Mouse (Mus musculus) hindbrain, embryonic 11.5 days (tissue): ENCODE measurements around the gene Ivl. TPM values are rescaled to one million over a fixed set of nuclear protein-coding genes. Genes with fewer than 3 reads are reported as not detected.
A peak's percentile ranks its signal among the peaks of the same experiment; 100 is the strongest.

ENCODE experiments used
- ATAC-seq: fragments of 200-750 bp; cut with Nextera tagmentation; 2 replicates; pipeline ENCODE4 v1.8.0; 2017; ENCODE audit warnings: mild to moderate bottlenecking, moderate TSS enrichment, moderate library complexity; ENCODE audit not compliant: low FRiP score
- DNase-seq: peaks from one replicate; pipeline ENCODE4 v3.0.0-alpha.2; 2015; ENCODE audit warnings: low spot score
- H3K27ac ChIP-seq: fragments of 300-500 bp; sonication (generic); 2 replicates; pipeline ENCODE4 v1.5.1; 2014; ENCODE audit warnings: mild to moderate bottlenecking, low read depth, low read length
- H3K27me3 ChIP-seq: fragments of 300-500 bp; sonication (generic); 2 replicates; pipeline ENCODE4 v1.6.1; 2014; ENCODE audit warnings: mild to moderate bottlenecking, low read length, moderate library complexity, mixed read lengths; ENCODE audit not compliant: control insufficient read depth, insufficient read depth
- H3K36me3 ChIP-seq: fragments of 300-500 bp; sonication (generic); 2 replicates; pipeline ENCODE4 v1.6.1; 2014; ENCODE audit warnings: mild to moderate bottlenecking, low read length, moderate library complexity, mixed read lengths; ENCODE audit not compliant: control insufficient read depth, insufficient read depth
- H3K4me1 ChIP-seq: fragments of 300-500 bp; sonication (generic); replicated peaks from 2 replicates; pipeline ENCODE4 v1.6.1; 2014; ENCODE audit warnings: low read length, mixed read lengths; ENCODE audit not compliant: control insufficient read depth, insufficient read depth
- H3K4me2 ChIP-seq: fragments of 300-500 bp; sonication (generic); replicated peaks from 2 replicates; pipeline ENCODE4 v1.6.1; 2014; ENCODE audit warnings: mild to moderate bottlenecking, low read depth, low read length
- H3K4me3 ChIP-seq: fragments of 300-500 bp; sonication (generic); 2 replicates; pipeline ENCODE4 v1.5.1; 2014; ENCODE audit warnings: low read depth, low read length
- H3K9ac ChIP-seq: fragments of 300-500 bp; sonication (generic); 2 replicates; pipeline ENCODE4 v1.6.1; 2014; ENCODE audit warnings: low read depth, low read length
- H3K9me3 ChIP-seq: fragments of 300-500 bp; sonication (generic); 2 replicates; pipeline ENCODE4 v1.6.1; 2016; ENCODE audit warnings: low read length; ENCODE audit not compliant: control insufficient read depth
- WGBS: fragments of 180-500 bp; shearing (Covaris S2); extraction: QIAGEN DNeasy Blood & Tissue Kit; methylation state at CpG from one replicate; pipeline ENCODE4 v1.1.7; 2014; 5-methylcytosine and 5-hydroxymethylcytosine counted together
- polyA plus RNA-seq: library from polyadenylated mRNA; unstranded; fragments of >200 nt; fragmentation: Nextera tagmentation; extraction: Ambion mirVana; gene quantifications from 2 replicates; pipeline ENCODE4 v1.2.1, GENCODE M21; 2014

Gene Ivl
- polyA plus RNA-seq, 1 experiment from 2014 or later: not detected

- Histone ChIP-seq H3K9me3 (no peaks in the 10 kb centered on the region), H3K27me3 (no peaks in the 10 kb centered on the region), H3K4me1 (no peaks in the 10 kb centered on the region), H3K27ac (no peak overlapping the region), H3K4me2 (no peak overlapping the region), H3K9ac (no peak overlapping the region), H3K4me3 (no peak overlapping the region), H3K36me3 (no peaks in the 10 kb centered on the region)
- no peak for DNase-seq
- 89% methylated on average over 3 of the region's 3 CpGs for WGBS
- ATAC-seq: no peak
Measured at GRCm38 (mm10) chr3:92587190-92587589, 13.7 kb upstream of the Ivl start.

- Histone ChIP-seq H3K9ac (no peak overlapping the region), H3K27me3 (no peaks in the 10 kb centered on the region), H3K4me1 (no peaks in the 10 kb centered on the region), H3K36me3 (no peaks in the 10 kb centered on the region), H3K9me3 (no peaks in the 10 kb centered on the region), H3K4me3 (no peak overlapping the region), H3K27ac (no peak overlapping the region), H3K4me2 (no peak overlapping the region)
- DNase-seq: no peak
- no peak for ATAC-seq
- 74% methylated on average over 1 of the region's 1 CpGs for WGBS
Measured at GRCm38 (mm10) chr3:92585055-92585454, 11.5 kb upstream of the Ivl start.

DNA sequence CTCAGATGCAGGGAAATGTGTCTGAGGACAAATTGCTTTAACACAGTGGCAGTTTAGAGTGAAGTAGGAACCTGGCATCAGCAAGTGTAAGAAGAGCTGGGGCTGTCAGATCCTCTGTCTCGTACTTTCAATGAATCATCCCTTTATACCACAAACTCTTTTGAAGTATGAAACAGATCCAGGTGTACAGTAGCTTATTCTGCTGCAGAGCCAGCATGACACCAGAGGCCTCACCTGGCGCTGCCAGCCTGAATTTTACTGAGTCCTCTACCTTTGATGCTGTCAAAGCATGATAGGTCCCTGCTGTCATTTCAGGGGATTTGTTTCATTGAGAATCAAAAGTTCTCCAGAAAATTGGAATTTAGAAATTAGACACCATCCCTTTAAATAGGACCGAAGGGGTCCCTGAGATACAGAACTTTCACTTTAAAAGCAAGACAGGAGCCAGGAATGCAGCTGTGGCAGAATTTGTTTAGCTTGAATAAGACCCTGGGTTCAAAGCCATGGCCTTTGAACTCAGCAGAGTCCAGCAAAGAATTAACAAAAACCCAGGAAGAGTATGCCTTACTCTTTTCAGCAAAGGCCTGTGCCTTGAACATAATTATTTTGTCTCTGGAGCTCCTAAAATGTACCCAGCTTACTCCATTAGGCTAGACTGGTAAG, 9.8 kb upstream of the Ivl start:
- no peak overlapping the region for H3K27ac ChIP-seq
- no peaks in the 10 kb centered on the region for H3K4me1 ChIP-seq
- no peak overlapping the region for H3K4me3 ChIP-seq
- ATAC-seq (no peak), DNase-seq (no peak)
- H3K9ac ChIP-seq: no peak overlapping the region
- no peaks in the 10 kb centered on the region for H3K27me3 ChIP-seq
- H3K9me3 ChIP-seq: no peaks in the 10 kb centered on the region
- no peak overlapping the region for H3K4me2 ChIP-seq
- 57% methylated on average over 3 of the region's 3 CpGs for WGBS
- H3K36me3 ChIP-seq: no peaks in the 10 kb centered on the region

DNA sequence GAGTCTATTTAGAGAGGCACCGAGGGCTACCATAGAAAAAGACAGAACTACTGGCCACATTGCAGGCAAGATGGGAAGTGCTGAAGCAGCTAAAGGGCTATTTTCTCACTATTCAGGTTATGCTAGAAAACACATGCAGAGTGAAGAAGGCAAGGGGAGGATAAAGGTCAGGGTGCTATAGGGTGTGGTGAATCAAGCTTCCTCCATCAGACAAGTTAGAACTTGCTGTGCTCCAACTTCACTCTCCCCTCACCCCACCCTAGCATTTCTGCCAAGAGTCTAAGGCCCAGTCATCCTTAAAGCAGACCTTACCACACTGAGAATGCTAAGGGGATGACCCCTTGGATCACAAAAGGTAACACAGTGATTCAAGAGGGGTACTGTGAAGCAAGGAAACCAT, 6.0 kb upstream of the Ivl start:
- 92% methylated on average over 1 of the region's 1 CpGs for WGBS
- Histone ChIP-seq H3K27me3 (no peaks in the 10 kb centered on the region), H3K4me1 (no peaks in the 10 kb centered on the region)

DNA sequence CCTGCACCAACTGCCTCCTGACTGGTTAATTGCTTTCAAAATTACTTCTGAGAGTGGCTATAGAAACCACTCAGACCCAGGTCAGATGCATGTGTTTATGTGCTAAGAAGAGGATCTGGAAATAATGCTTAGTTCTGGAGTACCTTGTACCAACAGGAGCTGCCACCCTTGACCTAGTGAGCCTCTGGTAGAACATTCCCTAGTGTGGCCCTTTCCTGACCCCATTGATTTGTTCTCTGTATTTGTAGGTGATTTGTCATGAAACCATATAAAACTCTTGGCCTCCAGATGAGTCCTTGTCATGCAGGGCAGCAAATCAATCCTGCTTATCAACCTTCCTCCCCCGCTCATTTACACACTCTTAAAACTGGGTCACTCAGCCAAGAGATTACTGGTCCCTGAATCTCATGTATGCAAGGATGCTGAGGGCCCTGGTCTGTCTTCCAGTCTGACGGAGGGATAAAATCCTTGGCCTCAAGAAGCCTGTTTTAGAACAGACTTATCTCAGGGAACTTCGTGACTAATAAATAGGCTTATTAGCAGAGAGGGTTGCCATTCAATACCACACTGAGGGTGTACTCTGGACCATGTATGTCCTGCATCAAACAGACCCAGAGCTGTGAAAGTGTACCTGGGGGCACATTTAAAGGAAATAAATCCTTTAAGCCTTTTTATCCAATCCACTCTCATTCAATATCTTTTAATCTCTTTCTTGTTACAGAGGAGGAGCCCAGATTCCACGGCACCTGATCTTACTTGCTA, 5.3 kb upstream of the Ivl start:
- Histone ChIP-seq H3K4me2 (no peak overlapping the region), H3K4me1 (no peaks in the 10 kb centered on the region), H3K36me3 (no peaks in the 10 kb centered on the region), H3K27ac (no peak overlapping the region), H3K27me3 (no peaks in the 10 kb centered on the region), H3K9ac (no peak overlapping the region), H3K4me3 (no peak overlapping the region), H3K9me3 (no peaks in the 10 kb centered on the region)
- DNase-seq (no peak), ATAC-seq (0 out of 2 replicates have a peak, but pooled peaks have one; percentile 30)
- 86% methylated on average over 4 of the region's 4 CpGs for WGBS

More for the DNA sequence above, 6.0 kb upstream of the Ivl start:
- no peak overlapping the region for H3K27ac ChIP-seq
- H3K36me3 ChIP-seq: no peaks in the 10 kb centered on the region
- H3K9me3 ChIP-seq: no peaks in the 10 kb centered on the region
- no peak overlapping the region for H3K4me3 ChIP-seq
- ATAC-seq (no peak), DNase-seq (no peak)
- no peak overlapping the region for H3K9ac ChIP-seq
- no peak overlapping the region for H3K4me2 ChIP-seq

GRCm38 (mm10) chr3:92572514-92573155, 900 bp downstream of the Ivl start:
- no peaks in the 10 kb centered on the region for H3K9me3 ChIP-seq
- H3K27me3 ChIP-seq: no peaks in the 10 kb centered on the region
- no peak for ATAC-seq
- no peaks in the 10 kb centered on the region for H3K36me3 ChIP-seq
- no peak overlapping the region for H3K4me2 ChIP-seq
- no peak overlapping the region for H3K27ac ChIP-seq
- WGBS: 60% methylated on average over 2 of the region's 2 CpGs
- H3K4me3 ChIP-seq: no peak overlapping the region
- no peak for DNase-seq
- H3K9ac ChIP-seq: no peak overlapping the region
- no peaks in the 10 kb centered on the region for H3K4me1 ChIP-seq

- Histone ChIP-seq H3K27me3 (no peaks in the 10 kb centered on the region), H3K36me3 (no peaks in the 10 kb centered on the region), H3K4me3 (no peak overlapping the region), H3K4me2 (no peak overlapping the region), H3K4me1 (no peaks in the 10 kb centered on the region), H3K9ac (no peak overlapping the region), H3K9me3 (no peaks in the 10 kb centered on the region), H3K27ac (no peak overlapping the region)
- DNase-seq (no peak), ATAC-seq (no peak)
- 85% methylated on average over 2 of the region's 2 CpGs for WGBS
Measured at GRCm38 (mm10) chr3:92568752-92569151, 4.8 kb downstream of the Ivl start.

GRCm38 (mm10) chr3:92565418-92565817, 8.1 kb downstream of the Ivl start:
- no peaks in the 10 kb centered on the region for H3K4me1 ChIP-seq
- ATAC-seq: no peak

More at GRCm38 (mm10) chr3:92565418-92565817, 8.1 kb downstream of the Ivl start:
- no peak overlapping the region for H3K27ac ChIP-seq
- H3K9me3 ChIP-seq: no peaks in the 10 kb centered on the region
- H3K36me3 ChIP-seq: no peaks in the 10 kb centered on the region
- no peaks in the 10 kb centered on the region for H3K27me3 ChIP-seq
- H3K4me3 ChIP-seq: no peak overlapping the region
- no peak overlapping the region for H3K9ac ChIP-seq
- no peak overlapping the region for H3K4me2 ChIP-seq
- DNase-seq: no peak
